Mouse (Mus musculus): ENCODE measurements around the gene Skiv2l. TPM values are rescaled to one million over a fixed set of nuclear protein-coding genes. Genes with fewer than 3 reads are reported as not detected.

The Skiv2l gene
- total and polyA plus RNA-seq, 3 experiments: 34.9 to 47.0 TPM; not detected in 1

GRCm38 (mm10) chr17:34897373-34898159, 47.6 kb upstream of the Skiv2l start:
- H3K9me3 ChIP-seq (replicated peaks; ENCODE audit: insufficient read depth, low read length): no peaks in the 10 kb centered on the region
- peaks cover 0 to 21% of the 10 kb centered on the region in 2 experiments; a peak in 3 of 4 replicates for H3K4me1 ChIP-seq (ENCODE audit: control insufficient read depth in 1 of 2, insufficient read depth in 2 of 2, low read length in 2 of 2)
- peak overlapping the region; percentile 86 for H3K9ac ChIP-seq (ENCODE audit: control insufficient read depth, low read depth, low read length, poor library complexity, severe bottlenecking)
- H3K36me3 ChIP-seq (ENCODE audit: control insufficient read depth in 1 of 2, insufficient read depth in 2 of 2, low read length in 2 of 2): peaks cover 2 to 17% of the 10 kb centered on the region in 2 experiments; a peak in 3 of 4 replicates
- peak overlapping the region; percentile 65 to 88 for H3K4me3 ChIP-seq (ENCODE audit: control insufficient read depth in 1 of 2, insufficient read depth in 1 of 2, low read depth in 2 of 2, low read length in 2 of 2)
- peak overlapping the region; percentile 90 for H3K27ac ChIP-seq (ENCODE audit: control insufficient read depth, low read depth, low read length)
- H3K79me2 ChIP-seq (ENCODE audit: control insufficient read depth, insufficient read depth, low read length, poor library complexity): peaks cover 34% of the 10 kb centered on the region
- no peaks in the 10 kb centered on the region for H3K27me3 ChIP-seq (ENCODE audit: control insufficient read depth in 1 of 2, insufficient read depth in 2 of 2, low read length in 2 of 2)
- TF ChIP-seq ZC3H11A (IDR thresholded peaks at IDR 0.05; ENCODE audit: low read depth, low read length) (no peak), RAD21 (IDR thresholded peaks at IDR 0.05; ENCODE audit: low read depth, low read length) (no peak), POLR2AphosphoS2 (IDR thresholded peaks at IDR 0.05; ENCODE audit: low read length) (peak; percentile 64), KAT2A (conservative IDR thresholded peaks at IDR 0.05; ENCODE audit: low read depth, low read length) (peak; percentile 58), POLR2AphosphoS5 (IDR thresholded peaks at IDR 0.05; ENCODE audit: borderline replicate concordance, low read depth, low read length) (0 out of 2 replicates have a peak, but pooled peaks have one; percentile 57), TAL1 (IDR thresholded peaks at IDR 0.05; ENCODE audit: low read length) (no peak), POLR2A (IDR thresholded peaks at IDR 0.05; ENCODE audit: control insufficient read depth in 1 of 2, insufficient read depth in 1 of 2, low read depth in 1 of 2, low read length in 2 of 2, poor library complexity in 1 of 2) (no peak; a peak in 2 of 4 replicates), NRF1 (IDR thresholded peaks at IDR 0.05; ENCODE audit: insufficient read depth, low read depth, low read length, poor library complexity, severe bottlenecking) (no peak), ZNF384 (IDR thresholded peaks at IDR 0.05; ENCODE audit: low read depth, low read length) (no peak), MEF2A (IDR thresholded peaks at IDR 0.05; ENCODE audit: extremely low read depth, insufficient replicate concordance, low read depth, low read length, poor library complexity, severe bottlenecking) (no peak), ZKSCAN1 (IDR thresholded peaks at IDR 0.05; ENCODE audit: low read depth, low read length) (peak; percentile 51; the same call in 1 of the 2 replicates), TBP (IDR thresholded peaks at IDR 0.05; ENCODE audit: low read depth, low read length) (peak; percentile 42), CHD1 (IDR thresholded peaks at IDR 0.05; ENCODE audit: low read depth, low read length) (0 out of 2 replicates have a peak, but pooled peaks have one; percentile 68), ETS1 (IDR thresholded peaks at IDR 0.05; ENCODE audit: low read depth, low read length) (no peak), SMC3 (IDR thresholded peaks at IDR 0.05; ENCODE audit: low read depth, low read length) (0 out of 2 replicates have a peak, but pooled peaks have one; percentile 10), GATA1 (IDR thresholded peaks at IDR 0.05; ENCODE audit: low read depth, low read length) (peak; percentile 20; the same call in 1 of the 2 replicates), NELFE (IDR thresholded peaks at IDR 0.05; ENCODE audit: low read depth, low read length) (no peak), TCF12 (IDR thresholded peaks at IDR 0.05; ENCODE audit: low read depth, low read length) (0 out of 2 replicates have a peak, but pooled peaks have one; percentile 21), RCOR1 (IDR thresholded peaks at IDR 0.05; ENCODE audit: low read depth, low read length) (peak; percentile 42; the same call in 1 of the 2 replicates), MAFK (IDR thresholded peaks at IDR 0.05; ENCODE audit: borderline replicate concordance, low read depth, low read length) (0 out of 2 replicates have a peak, but pooled peaks have one; percentile 11), HCFC1 (IDR thresholded peaks at IDR 0.05; ENCODE audit: low read depth, low read length) (peak; percentile 78), CHD2 (IDR thresholded peaks at IDR 0.05; ENCODE audit: low read length) (peak; percentile 30; the same call in 1 of the 2 replicates), EP300 (IDR thresholded peaks at IDR 0.05; ENCODE audit: low read depth in 1 of 2, low read length in 2 of 2) (peak; percentile 31 to 49; a peak in 1 of 4 replicates), MXI1 (IDR thresholded peaks at IDR 0.05; ENCODE audit: low read depth, low read length) (no peak), MAX (IDR thresholded peaks at IDR 0.05; ENCODE audit: low read length) (peak; percentile 69), USF1 (IDR thresholded peaks at IDR 0.05; ENCODE audit: low read depth, low read length) (no peak), BHLHE40 (IDR thresholded peaks at IDR 0.05; ENCODE audit: borderline replicate concordance, low read depth, low read length) (peak; percentile 35; the same call in 1 of the 2 replicates), MYC (IDR thresholded peaks at IDR 0.05; ENCODE audit: low read depth, low read length) (peak; percentile 40; the same call in 1 of the 2 replicates), CTCF (IDR thresholded peaks at IDR 0.05 in 2 of 3, conservative IDR thresholded peaks at IDR 0.05 in 1 of 3; ENCODE audit: control insufficient read depth in 1 of 3, insufficient read depth in 1 of 3, low read depth in 2 of 3, low read length in 3 of 3, poor library complexity in 1 of 3, severe bottlenecking in 1 of 3) (no peak), ZMIZ1 (IDR thresholded peaks at IDR 0.05; ENCODE audit: low read depth, low read length) (peak; percentile 38; the same call in 1 of the 2 replicates)
- DNase-seq (ENCODE audit: low read depth, low spot score): peak; percentile 79
